Mouse (Mus musculus) megakaryocyte-erythroid progenitor cell, adult 5-6 weeks (primary cell): ENCODE measurements around the gene Grik3. TPM values are rescaled to one million over a fixed set of nuclear protein-coding genes. Genes with fewer than 3 reads are reported as not detected.

Experiments
- ATAC-seq: replicated peaks from 2 replicates; pipeline ENCODE4 v1.8.0; 2016; ENCODE audit warnings: mild to moderate bottlenecking, inconsistent platforms; ENCODE audit not compliant: severe bottlenecking, poor library complexity, low FRiP score, low TSS enrichment
- total RNA-seq, 2 experiments: library from RNA; stranded (forward) in 1 of 2; stranded (reverse) in 1 of 2; fragments of 200-1000, 215-1000 nt in 1 of 2; fragments of >200 nt in 1 of 2; fragmentation: Nextera tagmentation in 1 of 2; gene quantifications; 2 replicates each; pipeline ENCODE4 v1.2.3; 2014 to 2017

Gene Grik3
- total RNA-seq, 2 experiments from 2014 or later = not detected

- ATAC-seq = no peak
Observed at GRCm38 (mm10) chr4:125535977-125536376, 45.5 kb downstream of the Grik3 start.

GRCm38 (mm10) chr4:125538301-125538965, 47.9 kb downstream of the Grik3 start:
- no peak for ATAC-seq

- ATAC-seq = no peak
Observed at GRCm38 (mm10) chr4:125539617-125540016, 49.1 kb downstream of the Grik3 start.

GRCm38 (mm10) chr4:125543171-125543570, 52.7 kb downstream of the Grik3 start:
- no peak for ATAC-seq

GRCm38 (mm10) chr4:125544947-125545767, 54.7 kb downstream of the Grik3 start:
- no peak for ATAC-seq

- ATAC-seq = no peak
Observed at GRCm38 (mm10) chr4:125545768-125546220, 55.3 kb downstream of the Grik3 start.

GRCm38 (mm10) chr4:125548190-125548589, 57.7 kb downstream of the Grik3 start:
- no peak for ATAC-seq

GRCm38 (mm10) chr4:125553754-125554153, 63.3 kb downstream of the Grik3 start:
- no peak for ATAC-seq

GRCm38 (mm10) chr4:125556405-125557308, 66.2 kb downstream of the Grik3 start:
- ATAC-seq = no peak

GRCm38 (mm10) chr4:125559564-125559963, 69.1 kb downstream of the Grik3 start:
- ATAC-seq = no peak

- ATAC-seq = no peak
Observed at GRCm38 (mm10) chr4:125560806-125561205, 70.3 kb downstream of the Grik3 start.

GRCm38 (mm10) chr4:125563579-125563978, 73.1 kb downstream of the Grik3 start:
- ATAC-seq = no peak

- no peak for ATAC-seq
Observed at GRCm38 (mm10) chr4:125564008-125564710, 73.7 kb downstream of the Grik3 start.

GRCm38 (mm10) chr4:125565711-125566439, 75.4 kb downstream of the Grik3 start:
- ATAC-seq = no peak

- ATAC-seq = no peak
Observed at GRCm38 (mm10) chr4:125568210-125568609, 77.7 kb downstream of the Grik3 start.

- ATAC-seq = no peak
Observed at GRCm38 (mm10) chr4:125571651-125572311, 81.3 kb downstream of the Grik3 start.

- ATAC-seq = no peak
Observed at GRCm38 (mm10) chr4:125572312-125572663, 81.8 kb downstream of the Grik3 start.

GRCm38 (mm10) chr4:125573000-125573399, 82.5 kb downstream of the Grik3 start:
- no peak for ATAC-seq
